ENCODE assay signal across 15 mouse cellular contexts in the genomic region with DNA sequence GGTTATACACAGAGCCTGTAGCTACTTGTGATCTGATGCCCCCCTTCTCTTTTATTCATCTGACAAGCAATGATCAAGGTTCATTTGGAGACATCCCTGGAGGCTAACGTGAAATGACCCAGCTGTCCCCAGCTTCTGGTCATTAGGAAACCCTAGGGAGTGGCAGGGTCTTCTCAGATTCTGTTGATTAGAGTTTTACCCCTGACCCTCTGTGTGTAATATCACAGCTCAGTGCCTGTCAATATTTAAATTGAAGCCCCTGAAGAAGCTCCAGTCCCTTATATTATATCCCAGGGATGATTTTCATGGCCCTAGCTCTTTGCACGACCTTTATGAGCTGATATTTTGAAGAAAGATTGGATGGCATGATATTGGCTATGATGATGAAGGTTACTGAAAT.
"Had no signal": no experiment of that assay in that cellular context is flagged by ENCODE, and none has a peak within 500 bp of the region (broad histone marks: within the 10 kb centered on the region; RNA-seq: fewer than 3 reads in every experiment).

No protein-coding gene starts in this region.

- H3K4me2 ChIP-seq: kidney, embryonic 15.5 days; liver, embryonic 11.5 days; liver, embryonic 15.5 days had no signal

- H3K9me3 ChIP-seq: kidney, embryonic 15.5 days; limb, embryonic 10.5 days; liver, embryonic 15.5 days had no signal

- H3K4me3 ChIP-seq: kidney, embryonic 15.5 days; left cerebral cortex, adult 2 months; limb, embryonic 10.5 days; liver, embryonic 15.5 days had no signal

- H3K4me1 ChIP-seq: kidney, embryonic 15.5 days; limb, embryonic 10.5 days; liver, embryonic 15.5 days had no signal

- H3K9ac ChIP-seq: kidney, embryonic 15.5 days; liver, embryonic 15.5 days had no signal

- H3K27ac ChIP-seq: kidney, embryonic 15.5 days; left cerebral cortex, adult 2 months; limb, embryonic 10.5 days; liver, embryonic 15.5 days had no signal

- H3K27me3 ChIP-seq: kidney, embryonic 15.5 days; liver, embryonic 15.5 days had no signal

- ATAC-seq: lung, postnatal 0 days had no signal

- H3K36me3 ChIP-seq: kidney, embryonic 15.5 days; limb, embryonic 10.5 days; liver, embryonic 15.5 days had no signal

- DNase-seq: kidney, adult 2 months; kidney, postnatal 14 days; lung, adult 2 months; lung, postnatal 36 days; retina, postnatal 1 day; right cerebral cortex, postnatal 4 days; spleen, adult 18-20 months; thymus, adult 18-20 months; thymus, postnatal 14 days had no signal
